Comparison of ENCODE assay signal across 16 mouse cellular contexts in the genomic region with DNA sequence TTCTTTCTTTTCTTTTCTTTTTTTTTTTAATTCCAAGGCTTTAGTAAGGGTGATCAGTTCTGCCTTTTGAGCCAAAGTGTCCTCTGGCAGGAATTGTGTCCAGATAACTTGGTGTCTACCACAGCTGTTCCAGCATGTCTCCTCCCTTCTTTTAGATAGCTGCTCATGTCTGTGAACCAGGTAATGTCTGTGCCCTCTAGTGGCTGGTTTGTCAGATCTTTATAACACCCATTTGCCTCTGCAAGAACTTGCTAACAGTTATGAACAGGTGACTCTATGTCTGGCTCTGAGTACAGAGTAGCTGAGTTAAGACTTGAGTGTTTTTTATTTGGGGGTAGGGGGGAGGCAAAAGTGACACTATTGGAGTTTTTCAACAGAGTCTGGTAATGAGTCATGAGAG.
A peak's percentile ranks its signal among the peaks of the same experiment; 100 is the strongest.
DNase-seq lines count a peak whose midpoint lies in the region; ATAC-seq and TF ChIP-seq lines count a peak whose summit lies in the region.
"Had no signal": no experiment of that assay in that cellular context is flagged by ENCODE, and none has a peak within 500 bp of the region (broad histone marks: within the 10 kb centered on the region; RNA-seq: fewer than 3 reads in every experiment).

No protein-coding gene starts in this region.

- no peak overlapping the region for H3K4me2 ChIP-seq in kidney, embryonic 16.5 days (replicated peaks; ENCODE audit: low read depth, low read length)
- no peak overlapping the region for H3K4me2 ChIP-seq in midbrain, embryonic 14.5 days (ENCODE audit: low read length)
- no peak overlapping the region for H3K4me2 ChIP-seq in midbrain, embryonic 15.5 days
- no peak overlapping the region for H3K4me2 ChIP-seq in stomach, postnatal 0 days (replicated peaks; ENCODE audit: low read depth)
- no peak overlapping the region for H3K4me2 ChIP-seq in heart, embryonic 11.5 days
- H3K4me2 ChIP-seq: embryonic facial prominence, embryonic 13.5 days; liver, embryonic 15.5 days had no signal

- TF ChIP-seq CTCF in stomach, postnatal 0 days (IDR thresholded peaks at IDR 0.05; ENCODE audit: low read depth) = peak; percentile 61

- DNase-seq in embryo, embryonic 11 days = peak; percentile 19
- no peak for DNase-seq in embryo, embryonic 10 days (ENCODE audit: low spot score)
- peak; percentile 62 for DNase-seq in kidney, adult 9 months
- peak; percentile 41 for DNase-seq in midbrain, embryonic 14.5 days
- DNase-seq in stomach, postnatal 0 days (ENCODE audit: low spot score) = no peak
- DNase-seq: B cell, adult 2 months; cerebellum, adult 9-10 months; heart, adult 2 months; heart, postnatal 14 days had no signal

- no peaks in the 10 kb centered on the region for H3K36me3 ChIP-seq in kidney, embryonic 16.5 days (ENCODE audit: insufficient read depth, low read length)
- H3K36me3 ChIP-seq in midbrain, embryonic 14.5 days (ENCODE audit: control insufficient read depth, insufficient read depth, low read length) = no peaks in the 10 kb centered on the region
- H3K36me3 ChIP-seq in midbrain, embryonic 15.5 days (replicated peaks) = no peaks in the 10 kb centered on the region
- H3K36me3 ChIP-seq in stomach, postnatal 0 days (ENCODE audit: control insufficient read depth, insufficient read depth, low read length) = no peaks in the 10 kb centered on the region
- no peaks in the 10 kb centered on the region for H3K36me3 ChIP-seq in heart, embryonic 11.5 days (ENCODE audit: control insufficient read depth, insufficient read depth, low read length)
- H3K36me3 ChIP-seq: embryonic facial prominence, embryonic 13.5 days; limb, embryonic 10.5 days; liver, embryonic 15.5 days had no signal

- no peak for TF ChIP-seq EP300 in stomach, postnatal 0 days (optimal IDR thresholded peaks at IDR 0.05)

- H3K9me3 ChIP-seq in kidney, embryonic 16.5 days (ENCODE audit: low read length) = no peaks in the 10 kb centered on the region
- no peaks in the 10 kb centered on the region for H3K9me3 ChIP-seq in midbrain, embryonic 14.5 days (ENCODE audit: control insufficient read depth, low read length)
- H3K9me3 ChIP-seq in midbrain, embryonic 15.5 days = no peaks in the 10 kb centered on the region
- H3K9me3 ChIP-seq in stomach, postnatal 0 days (ENCODE audit: control insufficient read depth, low read length) = no peaks in the 10 kb centered on the region
- H3K9me3 ChIP-seq in heart, embryonic 11.5 days (replicated peaks; ENCODE audit: control insufficient read depth, low read length) = no peaks in the 10 kb centered on the region
- H3K9me3 ChIP-seq: embryonic facial prominence, embryonic 13.5 days; limb, embryonic 10.5 days; liver, embryonic 15.5 days had no signal

- H3K4me1 ChIP-seq in kidney, embryonic 16.5 days (ENCODE audit: insufficient read depth, low read length) = no peaks in the 10 kb centered on the region
- no peaks in the 10 kb centered on the region for H3K4me1 ChIP-seq in midbrain, embryonic 14.5 days (ENCODE audit: control insufficient read depth, insufficient read depth, low read length)
- no peaks in the 10 kb centered on the region for H3K4me1 ChIP-seq in midbrain, embryonic 15.5 days
- H3K4me1 ChIP-seq in stomach, postnatal 0 days (replicated peaks; ENCODE audit: control insufficient read depth, insufficient read depth) = no peaks in the 10 kb centered on the region
- no peaks in the 10 kb centered on the region for H3K4me1 ChIP-seq in heart, embryonic 11.5 days (ENCODE audit: control insufficient read depth, insufficient read depth, low read length)
- H3K4me1 ChIP-seq: embryonic facial prominence, embryonic 13.5 days; limb, embryonic 10.5 days; liver, embryonic 15.5 days had no signal

- no peaks in the 10 kb centered on the region for H3K27me3 ChIP-seq in kidney, embryonic 16.5 days (ENCODE audit: insufficient read depth, low read length)
- no peaks in the 10 kb centered on the region for H3K27me3 ChIP-seq in midbrain, embryonic 14.5 days (ENCODE audit: control insufficient read depth, insufficient read depth, low read length)
- no peaks in the 10 kb centered on the region for H3K27me3 ChIP-seq in midbrain, embryonic 15.5 days (replicated peaks)
- H3K27me3 ChIP-seq in stomach, postnatal 0 days (ENCODE audit: control insufficient read depth, insufficient read depth, low read length) = no peaks in the 10 kb centered on the region
- no peaks in the 10 kb centered on the region for H3K27me3 ChIP-seq in heart, embryonic 11.5 days (ENCODE audit: control insufficient read depth, insufficient read depth, low read length)
- H3K27me3 ChIP-seq: embryonic facial prominence, embryonic 13.5 days; liver, embryonic 15.5 days had no signal

- H3K4me3 ChIP-seq in kidney, embryonic 16.5 days (ENCODE audit: low read length) = no peak overlapping the region
- H3K4me3 ChIP-seq in midbrain, embryonic 14.5 days (replicated peaks; ENCODE audit: low read depth, low read length) = no peak overlapping the region
- no peak overlapping the region for H3K4me3 ChIP-seq in midbrain, embryonic 15.5 days
- no peak overlapping the region for H3K4me3 ChIP-seq in stomach, postnatal 0 days (ENCODE audit: low read depth, low read length)
- H3K4me3 ChIP-seq in heart, embryonic 11.5 days (ENCODE audit: low read depth, low read length) = no peak overlapping the region
- H3K4me3 ChIP-seq: embryonic facial prominence, embryonic 13.5 days; heart, adult 2 months; limb, embryonic 10.5 days; liver, embryonic 15.5 days had no signal

- ATAC-seq in kidney, embryonic 16.5 days (ENCODE audit: low FRiP score, low TSS enrichment) = no peak
- ATAC-seq in midbrain, embryonic 14.5 days (ENCODE audit: low FRiP score, low TSS enrichment) = no peak
- ATAC-seq in midbrain, embryonic 15.5 days (replicated peaks) = no peak
- no peak for ATAC-seq in stomach, postnatal 0 days (ENCODE audit: low FRiP score, low TSS enrichment)
- ATAC-seq in heart, embryonic 11.5 days (replicated peaks; ENCODE audit: insufficient number of reproducible peaks, low FRiP score, low TSS enrichment) = no peak
- ATAC-seq: activated CD4-positive, CD25-positive, alpha-beta regulatory T cell, adult 4 months had no signal

- no peak overlapping the region for H3K27ac ChIP-seq in kidney, embryonic 16.5 days (ENCODE audit: low read length)
- no peak overlapping the region for H3K27ac ChIP-seq in midbrain, embryonic 14.5 days (replicated peaks; ENCODE audit: low read depth, low read length)
- no peak overlapping the region for H3K27ac ChIP-seq in midbrain, embryonic 15.5 days
- no peak overlapping the region for H3K27ac ChIP-seq in stomach, postnatal 0 days (replicated peaks)
- no peak overlapping the region for H3K27ac ChIP-seq in heart, embryonic 11.5 days (ENCODE audit: low read depth, low read length)
- H3K27ac ChIP-seq: embryonic facial prominence, embryonic 13.5 days; heart, adult 2 months; limb, embryonic 10.5 days; liver, embryonic 15.5 days had no signal

- no peak overlapping the region for H3K9ac ChIP-seq in kidney, embryonic 16.5 days (replicated peaks; ENCODE audit: low read length)
- H3K9ac ChIP-seq in midbrain, embryonic 14.5 days (replicated peaks; ENCODE audit: low read length) = no peak overlapping the region
- H3K9ac ChIP-seq in midbrain, embryonic 15.5 days = no peak overlapping the region
- no peak overlapping the region for H3K9ac ChIP-seq in stomach, postnatal 0 days (ENCODE audit: low read length)
- no peak overlapping the region for H3K9ac ChIP-seq in heart, embryonic 11.5 days (ENCODE audit: low read depth, low read length)
- H3K9ac ChIP-seq: embryonic facial prominence, embryonic 13.5 days; liver, embryonic 15.5 days had no signal

Comparison
In these comparisons a context has a peak if more than half of its experiments do, and no peak if none do; other contexts are left out.
1. DNase-seq: peak in embryo, embryonic 11 days (single experiment), kidney, adult 9 months (single experiment) and midbrain, embryonic 14.5 days (single experiment); none in embryo, embryonic 10 days (single experiment) and stomach, postnatal 0 days (single experiment).